Mouse (Mus musculus) hindbrain, postnatal 0 days (tissue): ENCODE measurements around the gene Wdr49. TPM values are rescaled to one million over a fixed set of nuclear protein-coding genes. Genes with fewer than 3 reads are reported as not detected.

ENCODE experiments used
- ATAC-seq: fragments of 200-750 bp; cut with Nextera tagmentation; 2 replicates; pipeline ENCODE4 v1.8.0; 2017; ENCODE audit warnings: mild to moderate bottlenecking, moderate TSS enrichment, moderate library complexity
- DNase-seq: peaks from one replicate; pipeline ENCODE4 v3.0.0-alpha.2; 2015; ENCODE audit warnings: low spot score
- H3K27ac ChIP-seq: fragments of 300-500 bp; sonication (generic); 2 replicates; pipeline ENCODE4 v1.5.1; 2014; ENCODE audit warnings: mild to moderate bottlenecking
- H3K27me3 ChIP-seq: fragments of 300-500 bp; sonication (generic); 2 replicates; pipeline ENCODE4 v1.6.1; 2014; ENCODE audit warnings: low read length, mixed read lengths; ENCODE audit not compliant: insufficient read depth
- H3K36me3 ChIP-seq: fragments of 300-500 bp; sonication (generic); 2 replicates; pipeline ENCODE4 v1.6.1; 2014; ENCODE audit warnings: low read length, mixed read lengths; ENCODE audit not compliant: insufficient read depth
- H3K4me1 ChIP-seq: fragments of 300-500 bp; sonication (generic); 2 replicates; pipeline ENCODE4 v1.6.1; 2014; ENCODE audit warnings: antibody characterized with exemption, low read length, mixed read lengths; ENCODE audit not compliant: insufficient read depth
- H3K4me2 ChIP-seq: fragments of 300-500 bp; sonication (generic); 2 replicates; pipeline ENCODE4 v1.6.1; 2014; ENCODE audit warnings: low read depth, mild to moderate bottlenecking, low read length, moderate library complexity, mixed read lengths
- H3K4me3 ChIP-seq: fragments of 300-500 bp; sonication (generic); 2 replicates; pipeline ENCODE4 v1.5.1; 2014; ENCODE audit warnings: low read length
- H3K9ac ChIP-seq: fragments of 300-500 bp; sonication (generic); replicated peaks from 2 replicates; pipeline ENCODE4 v1.6.1; 2014; ENCODE audit warnings: mild to moderate bottlenecking, low read length, moderate library complexity, mixed read lengths
- H3K9me3 ChIP-seq: fragments of 300-500 bp; sonication (generic); 2 replicates; pipeline ENCODE4 v1.6.1; 2016; ENCODE audit warnings: low read length, mixed read lengths
- CTCF ChIP-seq: IDR thresholded peaks from 2 replicates; pipeline ENCODE4 v1.5.1; 2016; ENCODE audit warnings: antibody characterized with exemption, control low read depth, low read depth
- WGBS: fragments of 180-500 bp; shearing (Covaris S2); extraction: QIAGEN DNeasy Blood & Tissue Kit; methylation state at CpG from one replicate; pipeline ENCODE4 v1.1.7; 2014; 5-methylcytosine and 5-hydroxymethylcytosine counted together
- polyA plus RNA-seq: library from polyadenylated mRNA; unstranded; fragments of >200 nt; fragmentation: Nextera tagmentation; extraction: Ambion mirVana; gene quantifications from 2 replicates; pipeline ENCODE4 v1.2.1, GENCODE M21; 2015
- total RNA-seq: library from RNA; depleted of rRNA; stranded (reverse); fragments of >200 nt; gene quantifications from 2 replicates; pipeline ENCODE4 v1.2.3, GENCODE M21; 2014; rRNA removed

The Wdr49 gene
- total and polyA plus RNA-seq, 2 experiments from 2014 or later, result 0.35 to 1.3 TPM

DNA sequence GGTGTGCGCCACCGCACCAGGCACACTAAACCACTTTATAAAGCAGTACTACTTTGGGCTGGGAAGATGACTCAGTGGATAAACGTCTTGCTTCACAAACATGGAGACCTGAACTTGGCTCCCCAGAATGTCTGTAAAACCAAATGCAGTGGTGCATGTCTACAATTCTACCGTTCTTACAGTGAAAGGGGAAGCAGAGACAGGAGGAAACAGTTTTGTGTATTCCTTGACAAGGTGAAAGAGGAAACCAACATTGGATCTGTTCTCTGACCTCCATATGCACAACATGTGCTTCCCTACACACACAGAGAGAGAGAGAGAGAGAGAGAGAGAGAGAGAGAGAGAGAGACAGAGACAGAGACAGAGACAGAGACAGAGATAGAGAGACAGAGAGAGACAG is 204.5 kb downstream of the Wdr49 start:
- H3K9me3 ChIP-seq, result no peaks in the 10 kb centered on the region
- no peaks in the 10 kb centered on the region for H3K4me1 ChIP-seq
- ATAC-seq, result no peak
- H3K9ac ChIP-seq, result no peak overlapping the region
- no peak for TF ChIP-seq CTCF
- no peak overlapping the region for H3K4me2 ChIP-seq
- no peaks in the 10 kb centered on the region for H3K27me3 ChIP-seq
- DNase-seq, result no peak
- no peak overlapping the region for H3K4me3 ChIP-seq
- no peaks in the 10 kb centered on the region for H3K36me3 ChIP-seq
- WGBS, result 82% methylated on average over 4 of the region's 4 CpGs
- H3K27ac ChIP-seq, result no peak overlapping the region

- Histone ChIP-seq H3K36me3 (no peaks in the 10 kb centered on the region), H3K9me3 (no peaks in the 10 kb centered on the region), H3K4me3 (no peak overlapping the region), H3K27me3 (no peaks in the 10 kb centered on the region), H3K27ac (no peak overlapping the region), H3K9ac (no peak overlapping the region), H3K4me2 (no peak overlapping the region), H3K4me1 (no peaks in the 10 kb centered on the region)
- no peak for TF ChIP-seq CTCF
- no peak for DNase-seq
- ATAC-seq, result no peak
- 92% methylated on average over 3 of the region's 3 CpGs for WGBS
Observed at GRCm38 (mm10) chr3:75276522-75276921, 205.4 kb downstream of the Wdr49 start.

DNA sequence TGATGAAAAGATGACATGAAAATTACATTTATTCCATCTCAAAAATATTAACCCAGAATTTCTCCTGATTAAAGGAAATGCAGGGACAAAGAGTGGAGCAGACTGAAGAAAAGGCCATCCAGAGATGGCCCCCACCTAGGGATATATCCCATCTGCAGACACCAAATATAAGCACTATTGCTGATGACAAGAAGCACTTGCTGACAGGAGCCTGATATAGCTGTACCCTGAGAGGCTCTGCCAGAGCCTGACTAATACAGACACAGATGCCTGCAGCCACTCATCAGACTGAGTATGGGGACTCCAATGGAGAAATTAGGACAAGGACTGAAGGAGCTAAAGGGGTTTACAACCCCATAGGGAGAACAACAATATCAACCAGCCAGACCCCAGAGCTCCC is 206.8 kb downstream of the Wdr49 start:
- DNase-seq, result no peak
- H3K4me1 ChIP-seq, result no peaks in the 10 kb centered on the region
- no peak for TF ChIP-seq CTCF
- H3K36me3 ChIP-seq, result no peaks in the 10 kb centered on the region
- no peak overlapping the region for H3K9ac ChIP-seq
- no peak for ATAC-seq
- H3K27me3 ChIP-seq, result no peaks in the 10 kb centered on the region
- H3K4me3 ChIP-seq, result no peak overlapping the region
- no peak overlapping the region for H3K4me2 ChIP-seq
- no peak overlapping the region for H3K27ac ChIP-seq
- H3K9me3 ChIP-seq, result no peaks in the 10 kb centered on the region

DNA sequence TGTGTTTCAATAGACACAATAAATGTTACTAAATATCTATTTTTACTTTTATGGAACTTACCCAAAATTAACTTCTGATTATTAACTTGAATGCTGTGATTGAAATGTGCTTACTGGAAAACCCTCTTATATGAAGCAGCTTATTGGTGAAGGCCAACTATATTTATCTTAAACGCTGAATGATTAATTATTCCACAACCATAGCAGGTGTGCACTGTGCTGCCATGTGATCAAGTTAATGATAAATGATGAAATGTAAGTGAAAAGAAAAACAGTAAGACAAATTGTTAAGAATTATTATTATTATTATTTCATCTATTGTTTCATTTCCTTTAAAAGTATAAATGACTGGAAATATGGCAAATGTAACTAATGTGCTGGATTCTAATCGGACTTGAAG is 212.0 kb downstream of the Wdr49 start, which contains the start of gene Serpini2:
Gene Serpini2 (minus strand): TSS at position 101 of the 400 bp plus-strand sequence.
- no peaks in the 10 kb centered on the region for H3K4me1 ChIP-seq
- ATAC-seq, result no peak
- H3K4me2 ChIP-seq, result no peak within 1 kb of the TSS
- H3K27me3 ChIP-seq, result no peaks in the 10 kb centered on the region
- no peaks in the 10 kb centered on the region for H3K9me3 ChIP-seq
- no peak for TF ChIP-seq CTCF
- H3K9ac ChIP-seq, result no peak within 1 kb of the TSS
- H3K27ac ChIP-seq, result no peak within 1 kb of the TSS
- DNase-seq, result no peak
- no peaks in the 10 kb centered on the region for H3K36me3 ChIP-seq
- no peak within 1 kb of the TSS for H3K4me3 ChIP-seq
- WGBS, result 85% methylated on average over 2 of the region's 2 CpGs

DNA sequence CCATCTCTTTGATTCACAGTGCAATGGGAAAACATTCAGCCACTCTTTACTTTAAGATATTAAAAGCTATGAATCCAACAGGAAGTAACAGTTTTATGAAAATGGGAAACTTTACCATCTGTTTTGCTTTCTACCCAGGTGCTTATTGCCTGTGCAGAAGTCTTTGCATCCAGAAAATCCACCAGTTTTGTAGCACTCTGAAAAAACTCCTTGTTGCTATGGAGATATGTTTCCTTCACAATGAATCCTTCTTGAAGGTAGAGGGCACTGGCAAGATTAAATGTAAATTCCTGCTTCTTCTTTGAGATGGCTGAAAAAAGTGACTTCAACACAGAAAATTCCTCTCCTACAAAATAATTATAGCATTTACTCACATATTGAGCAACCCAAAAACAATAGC is 222.6 kb downstream of the Wdr49 start:
- H3K4me2 ChIP-seq, result no peak overlapping the region
- no peaks in the 10 kb centered on the region for H3K9me3 ChIP-seq
- ATAC-seq, result no peak
- no peak overlapping the region for H3K27ac ChIP-seq
- no peaks in the 10 kb centered on the region for H3K27me3 ChIP-seq
- H3K9ac ChIP-seq, result no peak overlapping the region
- no peaks in the 10 kb centered on the region for H3K36me3 ChIP-seq
- H3K4me1 ChIP-seq, result no peaks in the 10 kb centered on the region
- peak; percentile 45 for DNase-seq
- no peak for TF ChIP-seq CTCF
- no peak overlapping the region for H3K4me3 ChIP-seq

Other genes starting within 250 kb of the Wdr49 start
- not detected in 2 replicates for gene Serpini2, start 212.1 kb downstream of the Wdr49 start, total RNA-seq
- not detected in 2 replicates for gene Serpini2, start 212.1 kb downstream of the Wdr49 start, polyA plus RNA-seq
- gene Pdcd10, start 74.7 kb upstream of the Wdr49 start, total RNA-seq, result 29.4 and 30.0 TPM in 2 replicates
- gene Pdcd10, start 74.7 kb upstream of the Wdr49 start, polyA plus RNA-seq, result 110 and 112 TPM in 2 replicates
- gene Serpini1, start 75.4 kb upstream of the Wdr49 start, total RNA-seq, result 91.6 and 105 TPM in 2 replicates
- 166 and 168 TPM in 2 replicates for gene Serpini1, start 75.4 kb upstream of the Wdr49 start, polyA plus RNA-seq